Mouse (Mus musculus): ENCODE results near the gene Sh3bp4. TPM values are rescaled to one million over a fixed set of nuclear protein-coding genes. Genes with fewer than 3 reads are reported as not detected.

Gene Sh3bp4
- total RNA-seq, 2 experiments from 2014 or later, result 2.5 to 3.7 TPM

DNA sequence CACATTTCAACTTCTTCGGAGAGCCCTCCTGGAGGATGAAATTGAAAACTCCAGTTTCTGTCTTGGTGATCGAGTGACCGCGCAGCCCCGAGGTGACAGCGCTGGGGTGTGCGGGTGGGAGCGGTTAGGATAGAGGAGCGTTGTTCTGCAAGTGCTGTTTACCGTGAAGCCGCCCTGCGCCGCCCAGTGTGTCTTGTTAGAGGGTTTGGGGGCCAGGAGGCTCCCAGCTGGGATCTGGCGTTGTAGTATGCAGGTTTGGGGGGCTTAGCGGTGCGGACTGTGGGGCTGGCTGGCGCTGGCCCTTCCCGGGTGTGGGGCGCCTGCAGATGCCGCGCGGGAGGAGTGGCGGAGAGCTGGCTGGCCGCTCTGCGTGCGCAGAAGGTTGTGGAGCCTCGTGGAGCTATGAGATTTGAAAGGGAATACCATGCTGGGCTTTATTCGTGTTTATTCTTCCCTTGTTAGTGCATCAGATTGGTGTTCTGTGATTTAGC, 701 bp downstream of the Sh3bp4 start:
- DNase-seq (ENCODE audit: low spot score), result no peak

DNA sequence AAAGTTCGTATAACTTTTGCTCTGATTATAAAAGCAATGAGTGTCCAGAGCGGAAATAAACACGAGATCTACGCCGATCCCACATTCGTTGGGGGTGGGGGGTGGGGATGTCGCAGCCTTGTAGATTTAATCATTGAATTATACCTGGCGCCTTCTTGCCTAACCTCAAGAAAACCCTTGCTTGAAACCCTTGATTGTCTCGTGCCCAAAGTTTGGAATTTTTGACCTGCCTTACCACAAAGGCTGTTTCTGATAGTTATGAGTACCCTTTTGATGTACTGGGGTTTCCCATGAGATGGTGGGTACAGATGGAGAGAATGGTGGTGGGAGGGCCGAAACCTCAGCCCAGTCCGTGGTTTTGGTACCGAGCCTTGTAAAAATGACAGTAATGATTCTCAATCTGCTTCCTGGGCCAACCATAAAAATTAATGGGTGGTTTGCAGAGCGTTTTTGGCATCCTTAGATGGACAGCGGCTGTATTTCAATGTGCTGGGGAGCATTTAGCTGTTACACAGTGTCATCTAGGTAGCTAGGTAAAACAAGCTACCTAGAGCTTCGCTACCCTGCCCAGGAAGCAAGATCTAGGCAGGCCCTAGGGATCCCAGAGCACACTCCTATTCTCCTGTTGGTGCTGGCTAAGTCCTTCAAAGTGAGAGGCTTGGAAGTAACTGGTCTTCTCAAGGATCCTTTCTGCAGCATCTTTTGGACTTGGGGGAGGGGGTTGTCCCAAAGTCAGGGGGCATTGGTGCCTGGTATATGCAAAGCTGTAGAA, 1.3 kb downstream of the Sh3bp4 start:
- no peak for DNase-seq (ENCODE audit: low spot score)

DNA sequence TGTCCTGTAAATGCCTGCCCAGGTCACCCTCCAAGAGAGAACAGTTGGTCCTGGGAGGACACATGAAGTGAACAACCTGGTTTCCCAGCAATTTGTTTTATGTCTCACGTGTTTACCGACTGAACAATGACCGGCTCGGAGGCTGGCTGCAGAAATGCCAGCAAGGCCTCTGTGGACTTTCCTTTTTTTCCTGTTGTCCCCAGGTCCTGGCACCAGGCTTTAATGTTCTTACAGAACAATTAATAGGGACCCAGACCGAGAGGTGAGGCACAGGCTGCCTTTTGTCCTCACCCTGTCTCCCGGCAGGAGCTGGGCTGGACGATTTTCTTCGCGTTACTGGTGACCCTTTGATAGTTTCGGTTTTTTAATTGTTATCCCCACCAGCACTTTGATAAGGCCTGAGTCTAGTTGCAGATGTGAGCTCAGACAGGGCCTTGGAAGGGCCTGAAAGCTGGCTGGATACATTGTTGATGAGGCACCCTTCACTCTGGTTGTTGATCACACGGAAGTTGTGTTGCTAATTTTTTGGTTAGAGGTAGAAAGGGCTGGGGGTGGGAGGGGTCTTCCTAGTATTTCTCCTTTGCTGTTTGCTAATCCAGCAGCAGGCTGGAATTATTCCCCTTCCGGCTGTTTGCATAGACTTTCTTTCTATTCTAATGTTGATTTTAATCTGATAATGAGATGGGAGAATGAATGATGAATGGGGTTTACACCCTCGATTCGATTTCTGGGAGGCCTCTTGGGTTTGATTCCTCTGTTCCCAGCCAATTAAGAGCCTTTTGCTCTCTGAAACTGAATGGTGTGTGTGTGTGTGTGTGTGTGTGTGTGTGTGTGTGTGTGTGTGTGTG, 2.2 kb downstream of the Sh3bp4 start:
- DNase-seq (ENCODE audit: low spot score), result no peak

DNA sequence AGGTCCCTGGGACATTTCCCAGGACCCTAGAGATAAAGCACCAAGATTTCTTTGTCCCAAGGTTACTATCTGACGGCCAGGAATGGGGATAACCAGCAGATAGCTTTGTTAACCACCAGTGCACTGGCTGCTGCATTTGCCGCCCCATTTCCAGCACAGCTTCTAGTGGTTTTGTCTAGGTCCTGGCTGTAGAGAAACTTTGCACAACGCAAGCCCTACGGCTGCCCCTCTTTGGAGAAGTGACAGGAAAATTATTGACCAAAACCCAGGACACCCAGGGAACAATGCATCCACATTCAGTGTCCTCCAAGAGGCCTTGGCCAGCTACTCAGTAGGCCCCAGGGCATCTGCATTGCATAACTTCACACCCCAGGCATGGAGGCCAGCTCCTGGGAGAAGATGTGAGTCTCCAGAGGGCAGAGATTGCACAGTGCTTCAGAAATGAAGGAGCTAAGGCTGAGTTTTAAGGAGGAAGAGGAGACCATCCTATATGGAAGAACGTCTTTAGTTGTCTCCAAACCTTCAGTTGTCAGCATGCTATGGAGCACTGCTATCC, 3.2 kb downstream of the Sh3bp4 start:
- DNase-seq (ENCODE audit: low spot score), result no peak

DNA sequence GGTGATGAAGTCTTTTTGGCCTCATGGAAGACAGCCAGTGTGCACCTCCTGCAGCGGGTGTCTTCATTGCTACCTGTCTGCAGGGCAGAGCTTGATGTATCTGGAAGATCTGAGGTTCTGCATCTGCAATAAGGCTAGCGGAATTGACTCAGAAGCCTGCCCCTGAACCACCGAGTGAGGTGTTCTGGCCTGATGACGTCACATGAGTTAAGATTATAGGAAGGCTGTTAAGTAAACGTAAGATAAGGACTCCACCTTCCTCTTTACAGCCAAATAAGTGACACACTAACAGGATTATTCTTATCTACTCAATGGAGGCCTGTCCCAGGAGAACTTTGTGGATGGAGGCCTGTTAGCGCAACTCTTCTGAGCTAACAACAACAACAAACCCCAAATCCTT, 4.5 kb downstream of the Sh3bp4 start:
- no peak for DNase-seq (ENCODE audit: low spot score)

DNA sequence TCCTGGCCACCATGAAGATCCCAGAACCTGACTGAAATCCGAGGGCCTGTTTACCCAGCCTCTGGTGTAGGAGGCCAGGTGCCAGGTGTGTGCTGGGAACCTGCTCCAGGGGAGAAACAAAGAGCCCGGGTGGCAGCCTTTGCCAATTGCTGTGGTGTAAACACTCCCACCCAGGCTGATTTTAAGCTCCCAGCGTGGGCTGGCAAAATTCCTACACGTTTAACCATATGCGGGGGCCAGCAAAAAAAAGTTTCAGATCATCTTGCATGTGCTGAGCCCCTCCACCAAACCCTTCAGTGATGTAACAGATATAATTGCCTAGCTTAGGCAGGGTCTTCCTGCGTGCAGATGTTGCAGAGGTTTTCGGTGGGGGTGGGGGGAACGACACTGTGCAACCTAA, 4.9 kb downstream of the Sh3bp4 start:
- DNase-seq (ENCODE audit: low spot score), result no peak

DNA sequence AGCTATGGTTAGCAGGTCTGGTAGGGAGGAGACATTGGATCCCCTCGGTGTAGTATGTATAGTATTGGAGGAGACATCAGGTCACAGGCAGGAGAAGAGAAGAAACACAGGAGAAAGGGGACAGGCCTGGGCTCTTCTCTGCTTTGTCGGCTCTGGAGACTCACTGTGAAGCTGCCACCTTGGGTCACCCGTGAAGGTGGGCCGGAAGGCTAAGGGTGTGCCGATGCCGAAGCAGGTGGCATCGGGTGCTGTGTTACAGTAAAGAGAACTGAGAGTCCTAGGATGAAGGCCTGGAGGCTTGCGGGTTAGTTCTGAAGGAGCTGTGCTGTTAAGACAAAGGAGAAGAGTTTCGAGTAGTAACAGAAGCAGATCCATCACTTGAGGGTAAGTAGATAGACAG, 6.6 kb downstream of the Sh3bp4 start:
- DNase-seq (ENCODE audit: low spot score), result no peak

DNA sequence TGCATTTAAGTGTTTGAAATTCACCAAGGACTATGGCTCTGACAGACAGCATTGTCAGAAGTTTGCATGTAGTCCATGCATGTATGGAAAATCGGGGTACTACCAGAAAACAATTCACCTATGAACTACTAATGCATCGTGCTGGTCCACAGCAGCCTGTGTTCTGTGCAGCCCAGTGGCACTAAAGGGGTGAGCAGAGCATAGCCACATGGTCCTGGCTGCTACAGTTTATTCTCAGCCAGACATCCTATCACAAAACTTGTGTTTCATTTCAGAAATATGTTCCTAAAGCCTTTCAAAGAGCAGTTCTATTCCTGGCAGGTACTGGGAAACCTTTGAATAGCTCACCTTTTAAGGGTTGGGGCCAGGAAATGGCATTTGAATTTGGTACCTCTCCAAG, 8.0 kb downstream of the Sh3bp4 start:
- DNase-seq (ENCODE audit: low spot score), result no peak

DNA sequence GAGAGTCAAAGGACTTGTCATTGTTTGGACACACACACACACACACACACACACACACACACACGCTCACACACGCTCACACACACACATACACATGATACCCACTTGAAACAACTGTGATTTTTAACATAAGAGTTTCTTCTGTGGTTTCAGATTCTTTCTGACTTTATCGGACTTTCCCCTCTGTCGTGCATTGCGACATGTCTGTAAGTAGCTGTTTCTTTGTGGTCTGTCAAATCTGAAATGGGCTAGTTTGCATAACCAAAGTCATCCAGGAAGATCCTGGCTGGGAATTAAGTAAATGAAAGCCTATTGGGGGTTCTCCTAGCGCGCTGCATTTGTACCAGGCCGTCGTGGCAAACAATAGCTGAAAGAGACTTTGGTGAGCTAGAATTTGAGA, 8.5 kb downstream of the Sh3bp4 start:
- DNase-seq (ENCODE audit: low spot score), result no peak

DNA sequence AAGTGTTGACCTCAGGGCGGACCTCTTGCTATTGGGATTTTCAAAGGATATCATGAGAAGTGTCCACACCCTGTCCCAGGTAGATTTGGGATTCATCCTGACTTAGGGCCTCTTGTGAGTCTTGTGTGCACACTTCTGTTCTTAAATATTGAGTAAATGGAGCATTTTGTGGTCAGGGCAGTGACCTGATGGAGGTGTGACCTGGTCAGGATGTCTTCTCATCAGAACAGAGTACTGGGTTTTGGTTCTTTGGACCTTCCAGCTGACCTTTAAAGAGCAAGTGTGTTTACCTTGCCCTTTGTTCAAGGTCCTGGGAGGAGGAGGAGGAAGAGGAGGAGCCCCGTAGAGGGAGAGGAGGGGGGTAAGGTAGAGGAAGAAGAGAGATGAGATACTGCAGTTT, 9.0 kb downstream of the Sh3bp4 start:
- DNase-seq (ENCODE audit: low spot score), result no peak

DNA sequence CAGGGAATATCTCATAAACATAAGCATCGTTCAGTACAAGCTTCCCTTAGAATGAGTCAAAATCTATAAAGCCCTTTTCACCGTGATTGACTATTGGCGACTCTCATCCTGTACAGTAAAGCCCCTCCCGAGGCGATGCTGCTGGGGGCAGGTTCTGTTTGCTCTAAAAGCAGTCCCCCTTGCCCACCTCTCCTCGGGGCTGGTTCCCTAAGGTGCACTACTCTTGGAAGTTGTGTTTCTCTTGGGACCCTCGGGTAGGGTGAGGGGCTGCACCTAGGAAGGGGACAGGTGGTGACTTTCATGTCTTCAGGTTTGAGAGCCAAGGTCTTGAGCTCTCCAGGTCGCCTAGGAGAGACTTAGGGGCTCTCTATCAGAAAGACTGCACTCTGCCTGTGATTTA, 10.2 kb downstream of the Sh3bp4 start:
- DNase-seq (ENCODE audit: low spot score), result no peak

DNA sequence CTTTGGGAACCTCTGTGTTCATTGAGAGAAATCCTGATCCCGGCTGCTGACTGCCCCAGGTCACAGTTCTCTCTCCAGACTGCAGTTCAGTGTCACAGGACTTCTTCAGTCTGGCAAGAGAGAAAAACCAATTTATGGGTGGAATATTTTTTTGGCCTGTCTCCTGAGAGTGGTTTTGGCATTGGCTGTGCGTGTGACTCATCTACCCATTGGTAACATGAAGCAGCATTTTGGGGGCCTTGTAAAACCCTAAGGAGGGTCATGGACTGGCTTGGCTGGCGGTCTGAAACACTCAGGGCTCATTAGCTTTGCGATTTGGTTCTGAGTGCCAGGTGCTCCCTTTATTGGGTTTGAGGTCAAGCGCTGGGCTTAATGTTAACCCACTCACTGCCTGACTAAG, 10.6 kb downstream of the Sh3bp4 start:
- peak; percentile 25 for DNase-seq (ENCODE audit: low spot score)

DNA sequence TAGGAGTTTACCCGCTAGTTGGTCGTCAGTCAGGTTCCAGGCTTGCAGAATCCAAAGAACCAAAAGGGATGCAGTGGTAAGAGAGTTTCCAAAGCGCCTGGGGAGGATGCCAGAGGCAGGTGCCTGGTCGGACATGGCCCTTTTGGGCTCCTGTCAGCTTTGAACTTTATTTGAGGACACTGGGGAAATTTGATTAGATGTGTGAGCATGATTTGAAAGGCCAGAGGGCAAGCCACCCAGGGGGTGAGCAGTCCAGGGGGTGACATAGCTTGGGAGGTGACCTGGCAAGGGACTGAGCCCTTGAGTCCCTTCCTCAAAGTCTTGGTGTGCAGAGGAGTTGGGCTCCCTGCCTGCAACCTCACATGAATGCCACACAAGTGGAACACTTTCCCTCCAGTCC, 11.2 kb downstream of the Sh3bp4 start:
- no peak for DNase-seq (ENCODE audit: low spot score)

DNA sequence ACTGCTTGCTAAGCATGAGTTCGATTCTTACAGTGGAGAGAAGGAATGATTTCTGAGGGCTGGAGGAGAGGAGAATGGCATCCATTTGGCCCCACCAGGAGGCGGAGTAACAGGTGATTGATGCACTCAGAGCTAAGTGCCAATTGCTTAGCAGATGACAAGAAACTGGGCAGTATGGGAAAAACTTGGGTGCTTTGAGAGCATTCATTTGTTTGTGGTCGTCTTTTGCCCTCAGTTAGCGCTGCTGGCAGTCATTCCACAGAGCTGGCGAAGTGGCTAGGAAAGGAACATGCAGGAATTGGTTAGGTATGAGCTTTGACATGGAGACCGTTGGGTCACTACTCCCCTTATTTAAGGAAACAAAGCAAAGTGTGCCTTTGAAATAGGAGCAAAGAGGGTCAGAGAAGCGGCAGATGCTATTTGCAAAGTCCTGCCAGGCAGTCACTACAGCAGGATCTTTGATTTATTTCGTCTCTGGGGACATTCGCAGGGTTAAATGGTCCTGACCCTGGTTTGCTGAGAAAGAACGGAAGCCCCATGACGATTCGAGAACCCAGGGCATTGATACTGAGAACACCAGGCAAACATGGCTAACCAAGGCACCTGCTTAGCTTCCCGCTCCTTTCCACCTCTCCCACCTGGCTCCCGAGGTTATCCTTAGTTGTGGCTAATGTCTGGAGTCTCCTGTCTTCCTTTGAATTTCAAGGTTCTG, 12.1 kb downstream of the Sh3bp4 start:
- no peak for DNase-seq (ENCODE audit: low spot score)

DNA sequence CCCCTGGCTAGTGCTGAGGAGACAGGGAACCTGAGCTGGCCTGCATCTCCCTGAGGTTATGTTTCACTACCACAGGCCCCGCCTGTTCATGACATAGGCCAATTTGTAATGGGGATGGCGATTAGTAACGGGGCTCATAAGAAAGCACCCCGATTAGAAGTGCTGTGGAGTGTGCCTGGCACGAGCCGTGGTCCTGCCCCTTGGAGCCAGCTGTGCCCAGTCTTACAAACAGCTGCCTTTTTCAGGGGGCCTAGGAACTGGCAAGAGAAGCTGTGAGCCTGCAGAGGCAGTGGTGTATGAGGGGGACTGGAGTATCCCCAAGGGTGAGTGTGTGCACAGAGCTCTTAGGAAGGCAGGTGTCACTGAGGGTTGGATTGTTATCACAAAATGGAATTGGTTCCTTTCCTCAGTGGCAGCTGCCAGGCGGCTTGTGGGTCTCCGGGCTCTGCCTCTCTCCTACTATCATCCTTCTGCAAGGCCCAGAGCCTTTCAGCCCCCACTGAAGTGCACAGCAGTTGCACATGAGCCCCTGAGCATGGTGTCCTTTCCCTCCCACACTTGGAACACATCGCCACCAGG, 16.4 kb downstream of the Sh3bp4 start:
- DNase-seq (ENCODE audit: low spot score), result no peak

DNA sequence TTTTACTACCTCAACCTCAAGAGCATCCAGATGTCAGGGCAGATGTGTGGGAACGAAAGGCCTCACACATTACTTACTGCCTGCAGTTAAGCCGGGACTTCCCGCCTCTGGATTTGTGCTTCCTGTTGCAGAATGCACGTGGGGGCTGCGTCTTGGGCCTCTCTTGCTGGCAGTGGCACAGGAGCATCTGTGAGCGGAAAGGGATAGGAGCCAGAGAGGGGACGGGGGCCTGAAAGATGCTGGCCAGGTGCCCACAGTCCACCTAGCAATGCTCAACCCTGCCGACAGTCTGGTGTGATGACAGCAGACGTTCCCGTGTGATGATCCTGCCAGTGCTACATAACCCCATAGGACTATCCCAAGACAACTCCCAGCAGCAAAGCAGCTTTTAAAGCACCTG, 17.9 kb downstream of the Sh3bp4 start:
- no peak for DNase-seq (ENCODE audit: low spot score)

DNA sequence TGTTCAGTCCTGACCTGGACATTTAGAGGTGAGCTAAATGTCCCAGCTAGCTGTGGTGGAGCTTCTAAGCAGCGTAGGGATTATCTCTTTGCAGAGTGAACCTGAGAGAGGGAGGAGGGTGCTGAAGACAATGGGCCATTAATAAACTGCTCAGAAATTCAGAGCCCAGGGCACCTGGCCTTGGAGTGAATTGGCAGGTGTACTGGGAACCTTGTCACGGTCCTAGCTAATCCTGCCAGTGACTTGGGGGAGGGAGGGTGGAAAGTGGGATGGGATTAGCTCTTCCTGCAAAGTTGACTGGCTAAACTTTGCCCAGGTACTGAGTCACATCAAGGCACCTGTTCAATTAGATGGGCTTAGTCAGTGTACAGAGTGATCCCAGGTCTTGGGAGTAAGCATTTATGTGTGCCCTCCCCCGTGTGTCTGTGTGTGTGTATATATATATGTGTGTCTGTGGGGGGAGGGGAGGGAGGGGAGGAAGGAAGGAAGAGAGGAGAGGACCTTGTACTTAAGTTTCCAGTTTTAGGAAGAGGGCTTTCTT, 18.6 kb downstream of the Sh3bp4 start:
- DNase-seq (ENCODE audit: low spot score), result no peak

DNA sequence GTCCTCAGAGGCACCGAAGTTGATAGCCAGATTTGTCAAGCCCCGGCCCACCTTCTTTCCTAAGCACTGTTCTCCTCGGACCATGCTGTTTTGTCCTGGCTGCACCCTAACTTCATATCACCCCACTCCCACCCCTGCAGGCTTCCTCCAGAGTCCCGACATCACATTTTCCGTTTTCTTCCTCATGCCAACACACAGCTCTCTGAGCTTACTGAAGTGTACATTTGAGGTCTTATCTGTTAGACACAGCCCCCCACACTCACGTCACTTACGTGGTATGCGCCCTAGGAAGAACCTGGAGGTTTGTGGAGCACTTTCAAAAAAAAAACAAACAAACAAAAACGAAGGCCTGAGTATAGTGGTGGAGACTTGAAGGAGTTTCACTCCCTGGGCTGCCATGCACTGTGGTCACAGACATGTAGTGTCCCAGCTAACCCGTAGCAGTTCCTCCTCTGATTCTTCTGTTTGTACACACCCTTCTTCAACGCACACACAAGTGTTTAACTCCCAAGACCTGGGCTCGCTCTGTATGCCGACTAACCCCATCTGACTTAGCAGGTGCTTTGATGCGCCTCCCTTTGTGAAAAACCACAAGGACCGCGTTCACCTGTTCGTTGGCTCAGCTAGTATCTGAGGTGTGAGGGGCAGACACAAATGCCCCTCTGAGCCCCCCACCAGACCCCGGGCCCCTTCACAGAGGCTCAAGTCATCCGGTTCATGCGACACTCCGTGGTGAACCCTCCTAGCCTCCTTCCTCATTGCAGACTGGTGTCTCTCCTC, 19.8 kb downstream of the Sh3bp4 start:
- no peak for DNase-seq (ENCODE audit: low spot score)

DNA sequence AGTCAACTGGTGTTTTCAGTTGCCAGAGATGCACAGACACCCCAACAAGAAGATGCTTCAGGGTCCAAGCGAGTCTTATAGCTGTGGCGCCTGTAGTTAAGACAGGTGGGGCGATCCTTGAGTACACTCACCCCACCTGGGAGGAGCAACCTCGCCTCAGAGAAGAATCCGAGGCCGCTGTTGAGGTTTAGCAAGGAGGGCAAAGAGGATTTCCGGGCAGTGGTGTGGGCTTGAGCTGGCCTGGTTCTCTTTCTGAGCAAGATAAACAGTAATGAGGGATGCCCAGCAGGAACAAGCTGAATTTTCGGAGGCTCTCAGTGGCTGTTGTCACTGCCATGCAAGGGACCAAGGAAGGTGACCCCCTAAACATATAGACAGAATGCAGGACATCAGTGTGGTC, 20.5 kb downstream of the Sh3bp4 start:
- DNase-seq (ENCODE audit: low spot score), result no peak

DNA sequence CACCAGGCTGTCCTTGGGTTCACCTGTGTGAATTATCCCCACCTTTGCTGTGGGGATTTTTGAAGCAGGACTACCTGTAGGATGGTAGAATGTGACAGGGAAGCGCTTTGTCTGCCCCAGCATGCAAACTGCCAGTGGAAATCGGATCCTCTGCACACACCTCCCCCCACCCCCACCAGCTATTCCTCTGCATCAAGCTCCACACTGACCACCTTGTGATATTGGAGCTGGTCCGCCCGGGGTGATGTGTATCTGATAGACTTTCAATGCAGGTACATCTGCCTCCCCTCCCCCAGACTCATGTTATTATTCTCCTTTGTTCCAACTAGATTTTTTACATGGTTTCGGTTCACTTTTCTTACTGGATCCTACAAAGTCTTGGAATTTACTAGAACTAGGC, 21.8 kb downstream of the Sh3bp4 start:
- DNase-seq (ENCODE audit: low spot score), result no peak

Data from gastrocnemius, adult 18-20 months (tissue).